Mouse (Mus musculus): ENCODE measurements at regions not wholly inside any gene's neighbourhood (a gene's known extent, or its start where the extent isn't known, plus 50 kb on each side); places are given as distances from the start of the nearest gene placed in this dataset.
A peak's percentile ranks its signal among the peaks of the same experiment; 100 is the strongest.

- 61% methylated on average over 10 of the region's 10 CpGs for WGBS
- Histone ChIP-seq H3K27ac (ENCODE audit: low read depth, low read length) (no peak overlapping the region), H3K4me3 (ENCODE audit: low read depth, low read length) (no peak overlapping the region), H3K4me2 (replicated peaks; ENCODE audit: low read depth) (0 out of 2 replicates have a peak overlapping the region, but pooled peaks have one; percentile 17), H3K27me3 (replicated peaks; ENCODE audit: control insufficient read depth, insufficient read depth, low read length) (no peaks in the 10 kb centered on the region), H3K9me3 (ENCODE audit: control insufficient read depth) (no peaks in the 10 kb centered on the region), H3K36me3 (ENCODE audit: control insufficient read depth, insufficient read depth) (no peaks in the 10 kb centered on the region), H3K9ac (ENCODE audit: low read depth, low read length) (no peak overlapping the region), H3K4me1 (replicated peaks; ENCODE audit: control insufficient read depth, insufficient read depth, low read length) (no peaks in the 10 kb centered on the region)
- TF ChIP-seq CTCF (IDR thresholded peaks at IDR 0.05; ENCODE audit: low read depth): no peak
- ATAC-seq: 0 out of 2 replicates have a peak, but pooled peaks have one; percentile 30
Measured at GRCm38 (mm10) chr19:57546519-57546918, 64.3 kb upstream of the Atrnl1 start.

GRCm38 (mm10) chr19:57548093-57548492 is 62.7 kb upstream of the Atrnl1 start:
- H3K9ac ChIP-seq (ENCODE audit: low read depth, low read length): no peak overlapping the region
- no peak for TF ChIP-seq CTCF (IDR thresholded peaks at IDR 0.05; ENCODE audit: low read depth)
- H3K4me1 ChIP-seq (replicated peaks; ENCODE audit: control insufficient read depth, insufficient read depth, low read length): no peaks in the 10 kb centered on the region
- no peak overlapping the region for H3K4me3 ChIP-seq (ENCODE audit: low read depth, low read length)
- no peaks in the 10 kb centered on the region for H3K9me3 ChIP-seq (ENCODE audit: control insufficient read depth)
- 83% methylated on average over 11 of the region's 11 CpGs for WGBS
- H3K4me2 ChIP-seq (replicated peaks; ENCODE audit: low read depth): no peak overlapping the region
- no peak for ATAC-seq
- no peaks in the 10 kb centered on the region for H3K36me3 ChIP-seq (ENCODE audit: control insufficient read depth, insufficient read depth)
- no peaks in the 10 kb centered on the region for H3K27me3 ChIP-seq (replicated peaks; ENCODE audit: control insufficient read depth, insufficient read depth, low read length)
- H3K27ac ChIP-seq (ENCODE audit: low read depth, low read length): no peak overlapping the region

- no peaks in the 10 kb centered on the region for H3K9me3 ChIP-seq (ENCODE audit: control insufficient read depth)
- ATAC-seq: no peak
- no peak overlapping the region for H3K9ac ChIP-seq (ENCODE audit: low read depth, low read length)
- no peak overlapping the region for H3K4me2 ChIP-seq (replicated peaks; ENCODE audit: low read depth)
- H3K4me3 ChIP-seq (ENCODE audit: low read depth, low read length): no peak overlapping the region
- no peaks in the 10 kb centered on the region for H3K27me3 ChIP-seq (replicated peaks; ENCODE audit: control insufficient read depth, insufficient read depth, low read length)
- no peak overlapping the region for H3K27ac ChIP-seq (ENCODE audit: low read depth, low read length)
- no peaks in the 10 kb centered on the region for H3K4me1 ChIP-seq (replicated peaks; ENCODE audit: control insufficient read depth, insufficient read depth, low read length)
- no peaks in the 10 kb centered on the region for H3K36me3 ChIP-seq (ENCODE audit: control insufficient read depth, insufficient read depth)
- 59% methylated on average over 11 of the region's 11 CpGs for WGBS
- no peak for TF ChIP-seq CTCF (IDR thresholded peaks at IDR 0.05; ENCODE audit: low read depth)
Measured at GRCm38 (mm10) chr19:57548661-57549060, 62.2 kb upstream of the Atrnl1 start.

- Histone ChIP-seq H3K27ac (ENCODE audit: low read depth, low read length) (no peak overlapping the region), H3K9me3 (ENCODE audit: control insufficient read depth) (no peaks in the 10 kb centered on the region), H3K36me3 (ENCODE audit: control insufficient read depth, insufficient read depth) (no peaks in the 10 kb centered on the region), H3K4me1 (replicated peaks; ENCODE audit: control insufficient read depth, insufficient read depth, low read length) (no peaks in the 10 kb centered on the region), H3K9ac (ENCODE audit: low read depth, low read length) (no peak overlapping the region), H3K27me3 (replicated peaks; ENCODE audit: control insufficient read depth, insufficient read depth, low read length) (no peaks in the 10 kb centered on the region), H3K4me2 (replicated peaks; ENCODE audit: low read depth) (no peak overlapping the region), H3K4me3 (ENCODE audit: low read depth, low read length) (no peak overlapping the region)
- no peak for ATAC-seq
- TF ChIP-seq CTCF (IDR thresholded peaks at IDR 0.05; ENCODE audit: low read depth): no peak
- 66% methylated on average over 11 of the region's 11 CpGs for WGBS
Measured at GRCm38 (mm10) chr19:57552964-57553740, 57.7 kb upstream of the Atrnl1 start.

GRCm38 (mm10) chr19:57554086-57554485 is 56.7 kb upstream of the Atrnl1 start:
- no peak overlapping the region for H3K4me2 ChIP-seq (replicated peaks; ENCODE audit: low read depth)
- no peak for TF ChIP-seq CTCF (IDR thresholded peaks at IDR 0.05; ENCODE audit: low read depth)
- ATAC-seq: no peak
- H3K9ac ChIP-seq (ENCODE audit: low read depth, low read length): no peak overlapping the region
- 88% methylated on average over 6 of the region's 6 CpGs for WGBS
- H3K4me3 ChIP-seq (ENCODE audit: low read depth, low read length): no peak overlapping the region
- H3K4me1 ChIP-seq (replicated peaks; ENCODE audit: control insufficient read depth, insufficient read depth, low read length): no peaks in the 10 kb centered on the region
- no peak overlapping the region for H3K27ac ChIP-seq (ENCODE audit: low read depth, low read length)
- no peaks in the 10 kb centered on the region for H3K36me3 ChIP-seq (ENCODE audit: control insufficient read depth, insufficient read depth)
- no peaks in the 10 kb centered on the region for H3K27me3 ChIP-seq (replicated peaks; ENCODE audit: control insufficient read depth, insufficient read depth, low read length)
- H3K9me3 ChIP-seq (ENCODE audit: control insufficient read depth): no peaks in the 10 kb centered on the region

- H3K4me2 ChIP-seq (replicated peaks; ENCODE audit: low read depth): no peak overlapping the region
- no peaks in the 10 kb centered on the region for H3K36me3 ChIP-seq (ENCODE audit: control insufficient read depth, insufficient read depth)
- no peaks in the 10 kb centered on the region for H3K27me3 ChIP-seq (replicated peaks; ENCODE audit: control insufficient read depth, insufficient read depth, low read length)
- no peaks in the 10 kb centered on the region for H3K9me3 ChIP-seq (ENCODE audit: control insufficient read depth)
- H3K9ac ChIP-seq (ENCODE audit: low read depth, low read length): no peak overlapping the region
- no peak overlapping the region for H3K4me3 ChIP-seq (ENCODE audit: low read depth, low read length)
- H3K4me1 ChIP-seq (replicated peaks; ENCODE audit: control insufficient read depth, insufficient read depth, low read length): no peaks in the 10 kb centered on the region
- ATAC-seq: no peak
- no peak overlapping the region for H3K27ac ChIP-seq (ENCODE audit: low read depth, low read length)
- WGBS: 37% methylated on average over 5 of the region's 5 CpGs
- TF ChIP-seq CTCF (IDR thresholded peaks at IDR 0.05; ENCODE audit: low read depth): no peak
Measured at GRCm38 (mm10) chr19:57555313-57555712, 55.5 kb upstream of the Atrnl1 start.
